Mouse (Mus musculus) thymus, adult 2 months (tissue): ENCODE data around the gene Slc2a13. TPM values are rescaled to one million over a fixed set of nuclear protein-coding genes. Genes with fewer than 3 reads are reported as not detected.

Experiments
- DNase-seq: peaks from one replicate; pipeline ENCODE4 v3.0.0; 2021
- H3K27ac ChIP-seq: fragments of 200-500 bp; 2 replicates; pipeline ENCODE4 v1.5.1; 2012; ENCODE audit warnings: low read length, control low read depth; ENCODE audit not compliant: control insufficient read depth, insufficient read depth
- H3K27me3 ChIP-seq: fragments of 200-500 bp; 2 replicates; pipeline ENCODE4 v1.6.1; 2012; ENCODE audit warnings: mild to moderate bottlenecking, low read length, moderate library complexity, mixed read lengths; ENCODE audit not compliant: control insufficient read depth, insufficient read depth
- H3K36me3 ChIP-seq: fragments of 200-500 bp; 2 replicates; pipeline ENCODE4 v1.6.1; 2012; ENCODE audit warnings: mild to moderate bottlenecking, low read length, moderate library complexity; ENCODE audit not compliant: control insufficient read depth, insufficient read depth
- H3K4me1 ChIP-seq: fragments of 200-500 bp; replicated peaks from 2 replicates; pipeline ENCODE4 v1.6.1; 2012; ENCODE audit warnings: low read length; ENCODE audit not compliant: control insufficient read depth, insufficient read depth
- H3K4me3 ChIP-seq: fragments of 200-500 bp; 2 replicates; pipeline ENCODE4 v1.5.1; 2012; ENCODE audit warnings: mild to moderate bottlenecking, low read length, control low read depth, moderate library complexity; ENCODE audit not compliant: control insufficient read depth, insufficient read depth
- CTCF ChIP-seq: fragments of 200-500 bp; IDR thresholded peaks from 2 replicates; pipeline ENCODE4 v1.5.1; 2012; ENCODE audit warnings: mild to moderate bottlenecking, control low read depth, low read length, moderate library complexity, borderline replicate concordance; ENCODE audit not compliant: control insufficient read depth, poor library complexity, insufficient read depth; ENCODE audit errors: extremely low read depth
- POLR2A ChIP-seq: fragments of 200-500 bp; IDR thresholded peaks from 2 replicates; pipeline ENCODE4 v1.6.1; 2012; ENCODE audit warnings: mild to moderate bottlenecking, low read length, control low read depth, moderate library complexity; ENCODE audit not compliant: control insufficient read depth, poor library complexity, insufficient read depth; ENCODE audit errors: extremely low read depth
- WGBS: fragments of 180-500 bp; shearing (Covaris S2); methylation state at CpG from one replicate; pipeline ENCODE4 v1.1.7; 2018; 5-methylcytosine and 5-hydroxymethylcytosine counted together
- polyA plus RNA-seq: library from polyadenylated mRNA; depleted of rRNA; stranded (reverse); fragments of >200 nt; gene quantifications from 2 replicates; pipeline ENCODE4 v1.2.3, GENCODE M21; 2012

The Slc2a13 gene
- polyA plus RNA-seq, 1 experiment = 0.42 TPM

DNA sequence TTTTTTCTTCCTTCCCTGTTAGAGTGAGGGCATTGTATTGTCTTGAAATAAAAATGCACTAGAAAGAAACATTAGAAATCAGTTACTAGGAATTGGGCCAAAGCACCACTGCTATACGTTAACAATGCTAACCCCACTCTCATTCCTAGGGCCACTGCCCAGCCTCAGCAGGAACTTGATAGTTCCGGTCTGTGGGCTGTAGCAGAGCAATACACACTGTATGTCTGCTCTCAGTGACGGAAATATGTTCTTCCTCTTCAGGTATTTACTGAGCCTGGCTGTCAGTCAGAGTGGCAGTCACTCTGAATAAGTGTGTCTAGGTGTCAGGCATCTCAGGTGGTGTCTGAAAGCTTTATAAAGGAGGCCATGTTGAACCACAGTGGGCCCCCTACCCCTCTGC is 245.3 kb downstream of the Slc2a13 start:
- no peak for TF ChIP-seq POLR2A
- no peak for TF ChIP-seq CTCF
- Histone ChIP-seq H3K27ac (no peak overlapping the region), H3K4me3 (no peak overlapping the region), H3K4me1 (no peaks in the 10 kb centered on the region), H3K36me3 (no peaks in the 10 kb centered on the region), H3K27me3 (no peaks in the 10 kb centered on the region)
- no peak for DNase-seq
- 20% methylated on average over 3 of the region's 3 CpGs for WGBS

- Histone ChIP-seq H3K36me3 (no peaks in the 10 kb centered on the region), H3K4me1 (no peaks in the 10 kb centered on the region), H3K27ac (no peak overlapping the region), H3K4me3 (no peak overlapping the region), H3K27me3 (no peaks in the 10 kb centered on the region)
- 95% methylated on average over 4 of the region's 4 CpGs for WGBS
- TF ChIP-seq CTCF (no peak), POLR2A (no peak)
- no peak for DNase-seq
Measured at GRCm38 (mm10) chr15:91327023-91327422, 246.0 kb downstream of the Slc2a13 start.

DNA sequence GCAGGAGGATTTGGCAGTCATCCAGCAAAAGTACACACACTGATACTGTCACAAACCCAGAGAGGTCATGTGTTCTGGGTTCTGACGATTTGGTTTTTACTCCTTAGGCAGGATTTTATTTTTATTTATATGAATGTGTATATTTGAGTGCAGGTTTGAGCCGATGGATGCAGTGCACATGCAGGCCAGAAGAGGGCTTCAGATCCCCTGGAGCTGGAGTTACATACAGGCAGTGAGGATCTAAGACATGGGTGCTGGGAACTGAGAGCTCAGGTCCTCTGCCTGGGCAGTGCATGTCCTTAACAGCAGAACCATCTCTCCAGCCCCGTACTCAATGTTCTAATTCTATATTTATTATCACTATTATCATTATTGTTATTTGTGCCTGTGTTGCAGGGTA is 253.7 kb downstream of the Slc2a13 start:
- no peak for DNase-seq
- no peak overlapping the region for H3K27ac ChIP-seq
- no peaks in the 10 kb centered on the region for H3K27me3 ChIP-seq
- no peaks in the 10 kb centered on the region for H3K4me1 ChIP-seq
- WGBS = 69% methylated on average over 3 of the region's 3 CpGs
- no peaks in the 10 kb centered on the region for H3K36me3 ChIP-seq
- H3K4me3 ChIP-seq = no peak overlapping the region
- no peak for TF ChIP-seq POLR2A
- TF ChIP-seq CTCF = no peak

DNA sequence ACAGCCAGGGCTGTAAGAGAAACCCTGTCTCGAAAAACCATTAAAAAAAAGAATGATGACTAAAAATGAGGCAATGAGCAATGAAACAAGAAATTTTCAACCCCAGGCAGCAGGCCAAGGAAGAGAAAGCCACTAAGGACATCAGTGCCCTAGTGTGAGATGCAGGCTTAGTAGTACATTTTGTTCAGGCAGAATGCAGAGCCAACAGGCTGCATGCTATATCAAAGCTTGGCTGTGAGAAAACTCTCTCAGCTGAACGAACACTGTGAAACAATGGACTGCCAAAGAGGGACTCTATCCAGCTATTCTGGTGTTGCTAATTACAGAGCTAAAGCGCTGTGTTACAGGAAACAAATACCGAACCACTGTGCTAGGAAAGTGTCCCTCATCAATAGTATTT is 256.1 kb downstream of the Slc2a13 start:
- H3K27ac ChIP-seq = no peak overlapping the region
- H3K4me1 ChIP-seq = no peaks in the 10 kb centered on the region
- H3K36me3 ChIP-seq = no peaks in the 10 kb centered on the region
- DNase-seq = no peak
- H3K27me3 ChIP-seq = no peaks in the 10 kb centered on the region
- H3K4me3 ChIP-seq = no peak overlapping the region
- no peak for TF ChIP-seq POLR2A
- WGBS = 84% methylated on average over 4 of the region's 4 CpGs

DNA sequence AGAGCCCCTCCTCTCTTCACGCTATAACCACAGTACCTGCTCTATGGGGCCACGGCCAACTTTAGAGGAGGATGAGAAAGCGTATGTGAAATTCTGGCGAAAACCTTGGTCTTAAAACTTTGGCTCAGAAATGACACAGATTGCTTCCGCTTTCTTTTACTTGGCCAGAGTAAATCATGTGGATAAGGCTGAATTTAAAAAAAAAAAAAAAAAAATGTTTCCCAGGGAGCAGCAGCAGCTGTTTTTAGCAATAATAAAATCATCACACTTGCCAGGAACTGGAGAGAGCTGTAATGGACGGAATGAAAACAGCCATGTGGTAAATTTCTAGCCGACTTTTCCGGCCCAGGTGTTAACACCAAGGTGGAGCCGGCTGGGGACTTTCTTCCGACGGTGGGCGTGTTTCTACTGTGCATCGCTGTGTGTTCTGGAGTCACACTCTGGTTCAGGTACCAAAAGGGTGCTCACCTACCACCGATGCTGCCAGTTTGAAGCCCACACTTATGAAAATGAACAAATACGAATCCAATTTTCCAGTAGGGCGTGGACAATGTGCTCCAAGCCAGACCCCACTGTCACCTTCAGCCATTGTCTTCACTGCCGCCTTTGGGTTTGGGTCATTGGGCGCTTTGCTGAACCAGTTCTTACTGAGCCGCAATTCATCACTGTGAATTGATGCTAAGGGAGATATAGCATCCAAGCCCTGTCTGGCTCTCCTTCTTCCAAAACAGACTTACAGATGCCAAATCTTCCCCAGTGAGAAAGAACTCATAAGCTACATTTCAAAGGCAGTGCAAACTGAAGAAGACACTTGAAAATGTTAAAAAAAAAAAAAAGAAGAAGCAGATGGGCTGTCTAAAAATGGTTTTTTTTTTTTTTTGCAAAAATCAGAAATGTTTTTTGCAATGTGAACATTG is 258.4 kb downstream of the Slc2a13 start:
- Histone ChIP-seq H3K27ac (no peak overlapping the region), H3K4me3 (no peak overlapping the region), H3K27me3 (no peaks in the 10 kb centered on the region), H3K36me3 (no peaks in the 10 kb centered on the region), H3K4me1 (no peaks in the 10 kb centered on the region)
- TF ChIP-seq POLR2A (no peak), CTCF (no peak)
- 90% methylated on average over 19 of the region's 19 CpGs for WGBS
- no peak for DNase-seq

GRCm38 (mm10) chr15:91304296-91304852 is 268.7 kb downstream of the Slc2a13 start:
- H3K4me3 ChIP-seq = no peak overlapping the region
- WGBS = 54% methylated on average over 7 of the region's 7 CpGs
- DNase-seq = no peak
- TF ChIP-seq CTCF (no peak), POLR2A (no peak)
- H3K27ac ChIP-seq = no peak overlapping the region
- no peaks in the 10 kb centered on the region for H3K27me3 ChIP-seq
- no peaks in the 10 kb centered on the region for H3K36me3 ChIP-seq
- no peaks in the 10 kb centered on the region for H3K4me1 ChIP-seq
